8 mouse cellular contexts compared by ENCODE assay signal in genomic region chr19:8953135-8954039, GRCm38 (mm10). TPM values are rescaled to one million over a fixed set of nuclear protein-coding genes. Genes with fewer than 3 reads are reported as not detected.
DNase-seq lines count a peak whose midpoint lies in the region; ATAC-seq lines count a peak whose summit lies in the region.

Gene Tut1, plus strand, starts transcription at chr19:8953847.

- H3K9me3 ChIP-seq in lung, embryonic 16.5 days (ENCODE audit: control insufficient read depth, low read length) = no peaks in the 10 kb centered on the region

- H3K4me3 ChIP-seq in lung, embryonic 16.5 days (ENCODE audit: low read length) = peak within 1 kb of the TSS; percentile 79

- DNase-seq in MEL-GATA-1-ER (ENCODE audit: extremely low read depth, low read depth) = peak; percentile 99
- peak; percentile 92 for DNase-seq in cerebellum, adult 8-10 months
- DNase-seq in forelimb bud, embryonic 11.5 days (ENCODE audit: low read depth, low spot score) = peak; percentile 97
- DNase-seq in layer of hippocampus, adult 9-10 months (ENCODE audit: low spot score) = peak; percentile 98
- peak; percentile 78 for DNase-seq in ovary, postnatal 10 days (ENCODE audit: low spot score)
- DNase-seq in thymus, postnatal 10 days (ENCODE audit: low spot score in 2 of 2) = peak; percentile 85

- H3K36me3 ChIP-seq in lung, embryonic 16.5 days (ENCODE audit: control insufficient read depth, insufficient read depth, low read length) = peaks cover 41% of the 10 kb centered on the region

- 2% methylated on average over 46 of the region's 46 CpGs for WGBS in lung, embryonic 16.5 days

- H3K4me2 ChIP-seq in lung, embryonic 16.5 days (ENCODE audit: low read depth, low read length) = peak within 1 kb of the TSS; percentile 71

- H3K9ac ChIP-seq in lung, embryonic 16.5 days (ENCODE audit: low read length) = peak within 1 kb of the TSS; percentile 81

- no peaks in the 10 kb centered on the region for H3K27me3 ChIP-seq in lung, embryonic 16.5 days (ENCODE audit: control insufficient read depth, insufficient read depth, low read depth, low read length)

- ATAC-seq in hematopoietic stem cell, adult 5-6 weeks (replicated peaks in 1 of 2; ENCODE audit: insufficient read depth in 1 of 2, low FRiP score in 2 of 2, low TSS enrichment in 1 of 2, low read depth in 1 of 2, poor library complexity in 2 of 2, severe bottlenecking in 2 of 2) = peak; percentile 94 to 96
- peak; percentile 95 for ATAC-seq in lung, embryonic 16.5 days (ENCODE audit: low read depth)

- H3K4me1 ChIP-seq in lung, embryonic 16.5 days (replicated peaks; ENCODE audit: control insufficient read depth, insufficient read depth, low read length) = peaks cover 11% of the 10 kb centered on the region

- H3K27ac ChIP-seq in lung, embryonic 16.5 days (ENCODE audit: low read length) = peak within 1 kb of the TSS; percentile 76

RNA-seq across cellular contexts. Expression of gene Tut1, which starts in this region (rescaled TPM):
- 23.2 and 25.3 TPM in 2 replicates for total RNA-seq in hematopoietic stem cell, adult 5-6 weeks (2017)
- 27.5 and 28.9 TPM in 2 replicates for polyA plus RNA-seq in lung, embryonic 16.5 days (2015; fragmentation: Nextera tagmentation; extraction: Ambion mirVana)

Comparison
In these comparisons a context has a peak if more than half of its experiments do, and no peak if none do; other contexts are left out.
1. Peak in every context shown above with its lines: DNase-seq, ATAC-seq, H3K4me3 ChIP-seq and H3K27ac ChIP-seq.